Mouse (Mus musculus): ENCODE measurements around the gene Asl. TPM values are rescaled to one million over a fixed set of nuclear protein-coding genes. Genes with fewer than 3 reads are reported as not detected.

Asl gene
- polyA plus RNA-seq, 1 experiment from 2014 or later, result 27.3 TPM

- Histone ChIP-seq H3K4me3 (ENCODE audit: low read depth, low read length) (no peak overlapping the region), H3K36me3 (ENCODE audit: insufficient read depth, low read length) (peaks cover 3% of the 10 kb centered on the region; the same call in 1 of the 2 replicates), H3K4me2 (replicated peaks; ENCODE audit: low read depth, low read length) (no peak overlapping the region), H3K4me1 (ENCODE audit: insufficient read depth, low read depth, low read length) (no peaks in the 10 kb centered on the region), H3K27me3 (replicated peaks; ENCODE audit: insufficient read depth, low read length) (no peaks in the 10 kb centered on the region), H3K9me3 (ENCODE audit: low read length) (no peaks in the 10 kb centered on the region), H3K27ac (ENCODE audit: low read length) (no peak overlapping the region), H3K9ac (replicated peaks; ENCODE audit: low read depth) (no peak overlapping the region)
- TF ChIP-seq CTCF (IDR thresholded peaks at IDR 0.05) (no peak), EP300 (IDR thresholded peaks at IDR 0.05) (no peak)
- ATAC-seq (no peak), DNase-seq (ENCODE audit: low spot score) (no peak)
- 72% methylated on average over 4 of the region's 4 CpGs for WGBS
Observed at GRCm38 (mm10) chr5:129974866-129975311, 54.2 kb downstream of the Asl start.

- Histone ChIP-seq H3K4me2 (replicated peaks; ENCODE audit: low read depth, low read length) (no peak overlapping the region), H3K4me1 (ENCODE audit: insufficient read depth, low read depth, low read length) (no peaks in the 10 kb centered on the region), H3K9ac (replicated peaks; ENCODE audit: low read depth) (no peak overlapping the region), H3K9me3 (ENCODE audit: low read length) (no peaks in the 10 kb centered on the region), H3K27ac (ENCODE audit: low read length) (no peak overlapping the region), H3K36me3 (ENCODE audit: insufficient read depth, low read length) (peaks cover 3% of the 10 kb centered on the region; the same call in 1 of the 2 replicates), H3K4me3 (ENCODE audit: low read depth, low read length) (no peak overlapping the region), H3K27me3 (replicated peaks; ENCODE audit: insufficient read depth, low read length) (no peaks in the 10 kb centered on the region)
- no peak for TF ChIP-seq CTCF (IDR thresholded peaks at IDR 0.05)
- DNase-seq (ENCODE audit: low spot score), result no peak
- WGBS, result 85% methylated on average over 4 of the region's 4 CpGs
- no peak for ATAC-seq
Observed at GRCm38 (mm10) chr5:129974354-129974753, 54.7 kb downstream of the Asl start.

- no peak overlapping the region for H3K4me3 ChIP-seq (ENCODE audit: low read depth, low read length)
- WGBS, result 81% methylated on average over 4 of the region's 4 CpGs
Observed at GRCm38 (mm10) chr5:129971491-129971890, 57.6 kb downstream of the Asl start.

GRCm38 (mm10) chr5:129968417-129968816, 60.6 kb downstream of the Asl start:
- whole genome bisulfite sequencing, result 81% methylated on average over 7 of the region's 7 CpGs
- no peak overlapping the region for H3K9ac ChIP-seq (replicated peaks; ENCODE audit: low read depth)
- no peaks in the 10 kb centered on the region for H3K9me3 ChIP-seq (ENCODE audit: low read length)
- H3K27ac ChIP-seq (ENCODE audit: low read length), result no peak overlapping the region
- H3K4me1 ChIP-seq (ENCODE audit: insufficient read depth, low read depth, low read length), result no peaks in the 10 kb centered on the region
- H3K4me3 ChIP-seq (ENCODE audit: low read depth, low read length), result no peak overlapping the region
- no peaks in the 10 kb centered on the region for H3K36me3 ChIP-seq (ENCODE audit: insufficient read depth, low read length)
- ATAC-seq (no peak), DNase-seq (ENCODE audit: low spot score) (no peak)
- no peaks in the 10 kb centered on the region for H3K27me3 ChIP-seq (replicated peaks; ENCODE audit: insufficient read depth, low read length)
- no peak overlapping the region for H3K4me2 ChIP-seq (replicated peaks; ENCODE audit: low read depth, low read length)
- TF ChIP-seq CTCF (IDR thresholded peaks at IDR 0.05), result no peak
- TF ChIP-seq EP300 (IDR thresholded peaks at IDR 0.05), result no peak

More at GRCm38 (mm10) chr5:129971491-129971890, 57.6 kb downstream of the Asl start:
- no peak overlapping the region for H3K9ac ChIP-seq (replicated peaks; ENCODE audit: low read depth)
- H3K4me1 ChIP-seq (ENCODE audit: insufficient read depth, low read depth, low read length), result no peaks in the 10 kb centered on the region
- H3K36me3 ChIP-seq (ENCODE audit: insufficient read depth, low read length), result no peaks in the 10 kb centered on the region
- no peaks in the 10 kb centered on the region for H3K9me3 ChIP-seq (ENCODE audit: low read length)
- TF ChIP-seq EP300 (IDR thresholded peaks at IDR 0.05) (no peak), CTCF (IDR thresholded peaks at IDR 0.05) (no peak)
- ATAC-seq, result no peak
- DNase-seq (ENCODE audit: low spot score), result no peak
- no peak overlapping the region for H3K4me2 ChIP-seq (replicated peaks; ENCODE audit: low read depth, low read length)
- no peaks in the 10 kb centered on the region for H3K27me3 ChIP-seq (replicated peaks; ENCODE audit: insufficient read depth, low read length)
- H3K27ac ChIP-seq (ENCODE audit: low read length), result no peak overlapping the region

- Histone ChIP-seq H3K4me2 (replicated peaks; ENCODE audit: low read depth, low read length) (no peak overlapping the region), H3K27me3 (replicated peaks; ENCODE audit: insufficient read depth, low read length) (no peaks in the 10 kb centered on the region), H3K36me3 (ENCODE audit: insufficient read depth, low read length) (no peaks in the 10 kb centered on the region), H3K9ac (replicated peaks; ENCODE audit: low read depth) (no peak overlapping the region), H3K9me3 (ENCODE audit: low read length) (no peaks in the 10 kb centered on the region), H3K4me1 (ENCODE audit: insufficient read depth, low read depth, low read length) (no peaks in the 10 kb centered on the region), H3K4me3 (ENCODE audit: low read depth, low read length) (no peak overlapping the region), H3K27ac (ENCODE audit: low read length) (no peak overlapping the region)
- WGBS, result 92% methylated on average over 3 of the region's 3 CpGs
- no peak for ATAC-seq
- DNase-seq (ENCODE audit: low spot score), result no peak
- TF ChIP-seq EP300 (IDR thresholded peaks at IDR 0.05) (no peak), CTCF (IDR thresholded peaks at IDR 0.05) (no peak)
Observed at GRCm38 (mm10) chr5:129966448-129966847, 62.6 kb downstream of the Asl start.

- WGBS, result 62% methylated on average over 4 of the region's 4 CpGs
Observed at GRCm38 (mm10) chr5:129963224-129963623, 65.8 kb downstream of the Asl start.

More at GRCm38 (mm10) chr5:129963224-129963623, 65.8 kb downstream of the Asl start:
- Histone ChIP-seq H3K4me2 (replicated peaks; ENCODE audit: low read depth, low read length) (no peak overlapping the region), H3K9ac (replicated peaks; ENCODE audit: low read depth) (no peak overlapping the region), H3K27me3 (replicated peaks; ENCODE audit: insufficient read depth, low read length) (no peaks in the 10 kb centered on the region), H3K9me3 (ENCODE audit: low read length) (no peaks in the 10 kb centered on the region), H3K4me1 (ENCODE audit: insufficient read depth, low read depth, low read length) (no peaks in the 10 kb centered on the region), H3K36me3 (ENCODE audit: insufficient read depth, low read length) (no peaks in the 10 kb centered on the region), H3K27ac (ENCODE audit: low read length) (no peak overlapping the region), H3K4me3 (ENCODE audit: low read depth, low read length) (no peak overlapping the region)
- TF ChIP-seq EP300 (IDR thresholded peaks at IDR 0.05), result no peak
- no peak for TF ChIP-seq CTCF (IDR thresholded peaks at IDR 0.05)
- DNase-seq (ENCODE audit: low spot score), result no peak
- ATAC-seq, result no peak

Other genes starting within 250 kb of the Asl start
- 20.8 and 21.4 TPM in 2 replicates for gene Psph, start 241.8 kb downstream of the Asl start, polyA plus RNA-seq (2015; fragmentation: Nextera tagmentation; extraction: Ambion mirVana)
- 25.5 and 30.9 TPM in 2 replicates for gene Sumf2, start 182.3 kb downstream of the Asl start, polyA plus RNA-seq (2015; fragmentation: Nextera tagmentation; extraction: Ambion mirVana)
- 623 and 686 TPM in 2 replicates for gene Chchd2, start 141.8 kb downstream of the Asl start, polyA plus RNA-seq (2015; fragmentation: Nextera tagmentation; extraction: Ambion mirVana)
- gene Zbed5, start 133.5 kb downstream of the Asl start, polyA plus RNA-seq (2015; fragmentation: Nextera tagmentation; extraction: Ambion mirVana), result 2.3 and 2.7 TPM in 2 replicates
- 0.08 and 0.10 TPM in 2 replicates for gene Phkg1, start 130.7 kb downstream of the Asl start, polyA plus RNA-seq (2015; fragmentation: Nextera tagmentation; extraction: Ambion mirVana)
- gene Nupr1l, start 120.7 kb downstream of the Asl start, polyA plus RNA-seq (2015; fragmentation: Nextera tagmentation; extraction: Ambion mirVana), result 5.5 and 6.2 TPM in 2 replicates
- 14.9 and 15.2 TPM in 2 replicates for gene Vkorc1l1, start 87.3 kb downstream of the Asl start, polyA plus RNA-seq (2015; fragmentation: Nextera tagmentation; extraction: Ambion mirVana)
- 49.0 and 50.0 TPM in 2 replicates for gene Gusb, start 26.2 kb downstream of the Asl start, polyA plus RNA-seq (2015; fragmentation: Nextera tagmentation; extraction: Ambion mirVana)
- 31.0 and 31.5 TPM in 2 replicates for gene Crcp, start within 50 bp of the Asl start, polyA plus RNA-seq (2015; fragmentation: Nextera tagmentation; extraction: Ambion mirVana)
- gene Tpst1, start 44.1 kb upstream of the Asl start, polyA plus RNA-seq (2015; fragmentation: Nextera tagmentation; extraction: Ambion mirVana), result 31.5 and 36.9 TPM in 2 replicates
- 5.1 and 5.5 TPM in 2 replicates for gene Kctd7, start 115.6 kb upstream of the Asl start, polyA plus RNA-seq (2015; fragmentation: Nextera tagmentation; extraction: Ambion mirVana)
- 48.4 and 50.5 TPM in 2 replicates for gene Rabgef1, start 142.6 kb upstream of the Asl start, polyA plus RNA-seq (2015; fragmentation: Nextera tagmentation; extraction: Ambion mirVana)
- 41.0 and 46.4 TPM in 2 replicates for gene Tmem248, start 187.8 kb upstream of the Asl start, polyA plus RNA-seq (2015; fragmentation: Nextera tagmentation; extraction: Ambion mirVana)
- gene Sbds, start 226.3 kb upstream of the Asl start, polyA plus RNA-seq (2015; fragmentation: Nextera tagmentation; extraction: Ambion mirVana), result 94.8 and 97.5 TPM in 2 replicates
- 16.1 and 16.5 TPM in 2 replicates for gene Tyw1, start 226.4 kb upstream of the Asl start, polyA plus RNA-seq (2015; fragmentation: Nextera tagmentation; extraction: Ambion mirVana)